Mouse (Mus musculus): Measurements from ENCODE around the gene Gsx1. TPM values are rescaled to one million over a fixed set of nuclear protein-coding genes. Genes with fewer than 3 reads are reported as not detected.

Gene Gsx1
- polyA plus RNA-seq, 1 experiment: not detected

GRCm38 (mm10) chr5:147204905-147205304 lies 16.4 kb downstream of the Gsx1 start:
- no peak for DNase-seq (ENCODE audit: low read depth)

GRCm38 (mm10) chr5:147207852-147208251 lies 19.4 kb downstream of the Gsx1 start:
- no peak for DNase-seq (ENCODE audit: low read depth)

- DNase-seq (ENCODE audit: low read depth): no peak
These were observed 20.0 kb downstream of the Gsx1 start for GRCm38 (mm10) chr5:147208471-147208870.

- no peak for DNase-seq (ENCODE audit: low read depth)
These were observed 39.0 kb downstream of the Gsx1 start for GRCm38 (mm10) chr5:147227354-147228112.

- DNase-seq (ENCODE audit: low read depth): no peak
These were observed 47.2 kb downstream of the Gsx1 start for GRCm38 (mm10) chr5:147235406-147236309.

Other genes starting within 250 kb of the Gsx1 start
- 36.9 and 39.2 TPM in 2 replicates for gene Gtf3a, start 240.0 kb upstream of the Gsx1 start, polyA plus RNA-seq (2012; rRNA removed)
- gene Mtif3, start 224.9 kb upstream of the Gsx1 start, polyA plus RNA-seq (2012; rRNA removed): 10.5 and 10.7 TPM in 2 replicates
- 22.2 and 31.0 TPM in 2 replicates for gene Lnx2, start 112.1 kb upstream of the Gsx1 start, polyA plus RNA-seq (2012; rRNA removed)
- 67.7 and 69.9 TPM in 2 replicates for gene Polr1d, start 111.6 kb upstream of the Gsx1 start, polyA plus RNA-seq (2012; rRNA removed)
- not detected in 2 replicates for gene Pdx1, start 81.3 kb downstream of the Gsx1 start, polyA plus RNA-seq (2012; rRNA removed)
- 0.11 and 0.15 TPM in 2 replicates for gene Cdx2, start 118.6 kb downstream of the Gsx1 start, polyA plus RNA-seq (2012; rRNA removed)
- gene Urad, start 133.7 kb downstream of the Gsx1 start, polyA plus RNA-seq (2012; rRNA removed): not detected in 2 replicates
- gene Flt3, start 211.8 kb downstream of the Gsx1 start, polyA plus RNA-seq (2012; rRNA removed): 0.38 and 0.44 TPM in 2 replicates
- gene Pan3, start 241.5 kb downstream of the Gsx1 start, polyA plus RNA-seq (2012; rRNA removed): 40.1 and 42.1 TPM in 2 replicates

All from gonadal fat pad, adult 2 months (tissue).